Mouse (Mus musculus) lung, embryonic 14.5 days (tissue): ENCODE measurements around the gene Cep41. TPM values are rescaled to one million over a fixed set of nuclear protein-coding genes. Genes with fewer than 3 reads are reported as not detected.

Experiments used
- ATAC-seq: fragments of 200-750 bp; cut with Nextera tagmentation; 2 replicates; pipeline ENCODE4 v1.8.0; 2017; ENCODE audit warnings: mild to moderate bottlenecking, moderate TSS enrichment, moderate library complexity; ENCODE audit not compliant: insufficient read depth
- DNase-seq: peaks from one replicate; pipeline ENCODE4 v3.0.0-alpha.2; 2015
- H3K27ac ChIP-seq: fragments of 300-500 bp; sonication (generic); 2 replicates; pipeline ENCODE4 v1.5.1; 2014; ENCODE audit warnings: low read depth, mild to moderate bottlenecking, moderate library complexity
- H3K27me3 ChIP-seq: fragments of 300-500 bp; sonication (generic); 2 replicates; pipeline ENCODE4 v1.6.1; 2014; ENCODE audit warnings: low read length, control low read depth; ENCODE audit not compliant: insufficient read depth
- H3K36me3 ChIP-seq: fragments of 300-500 bp; sonication (generic); 2 replicates; pipeline ENCODE4 v1.6.1; 2014; ENCODE audit warnings: control low read depth; ENCODE audit not compliant: insufficient read depth
- H3K4me1 ChIP-seq: fragments of 300-500 bp; sonication (generic); 2 replicates; pipeline ENCODE4 v1.6.1; 2014; ENCODE audit warnings: antibody characterized with exemption, control low read depth; ENCODE audit not compliant: insufficient read depth
- H3K4me2 ChIP-seq: fragments of 300-500 bp; sonication (generic); 2 replicates; pipeline ENCODE4 v1.6.1; 2014; ENCODE audit warnings: mild to moderate bottlenecking
- H3K4me3 ChIP-seq: fragments of 300-500 bp; sonication (generic); 2 replicates; pipeline ENCODE4 v1.5.1; 2014; ENCODE audit warnings: low read depth, low read length
- H3K9ac ChIP-seq: fragments of 300-500 bp; sonication (generic); 2 replicates; pipeline ENCODE4 v1.6.1; 2014
- H3K9me3 ChIP-seq: fragments of 300-500 bp; sonication (generic); 2 replicates; pipeline ENCODE4 v1.6.1; 2016; ENCODE audit warnings: low read depth, low read length, control low read depth
- CTCF ChIP-seq: IDR thresholded peaks from 2 replicates; pipeline ENCODE4 v1.5.1; 2016; ENCODE audit warnings: antibody characterized with exemption, low read depth
- WGBS: fragments of 180-500 bp; shearing (Covaris S2); extraction: QIAGEN DNeasy Blood & Tissue Kit; methylation state at CpG from one replicate; pipeline ENCODE4 v1.1.7; 2014; 5-methylcytosine and 5-hydroxymethylcytosine counted together
- polyA plus RNA-seq: library from polyadenylated mRNA; unstranded; fragments of >200 nt; fragmentation: Nextera tagmentation; extraction: Ambion mirVana; gene quantifications from 2 replicates; pipeline ENCODE4 v1.2.1, GENCODE M21; 2014

Gene Cep41
- polyA plus RNA-seq, 1 experiment from 2014 or later, result 12.8 TPM

DNA sequence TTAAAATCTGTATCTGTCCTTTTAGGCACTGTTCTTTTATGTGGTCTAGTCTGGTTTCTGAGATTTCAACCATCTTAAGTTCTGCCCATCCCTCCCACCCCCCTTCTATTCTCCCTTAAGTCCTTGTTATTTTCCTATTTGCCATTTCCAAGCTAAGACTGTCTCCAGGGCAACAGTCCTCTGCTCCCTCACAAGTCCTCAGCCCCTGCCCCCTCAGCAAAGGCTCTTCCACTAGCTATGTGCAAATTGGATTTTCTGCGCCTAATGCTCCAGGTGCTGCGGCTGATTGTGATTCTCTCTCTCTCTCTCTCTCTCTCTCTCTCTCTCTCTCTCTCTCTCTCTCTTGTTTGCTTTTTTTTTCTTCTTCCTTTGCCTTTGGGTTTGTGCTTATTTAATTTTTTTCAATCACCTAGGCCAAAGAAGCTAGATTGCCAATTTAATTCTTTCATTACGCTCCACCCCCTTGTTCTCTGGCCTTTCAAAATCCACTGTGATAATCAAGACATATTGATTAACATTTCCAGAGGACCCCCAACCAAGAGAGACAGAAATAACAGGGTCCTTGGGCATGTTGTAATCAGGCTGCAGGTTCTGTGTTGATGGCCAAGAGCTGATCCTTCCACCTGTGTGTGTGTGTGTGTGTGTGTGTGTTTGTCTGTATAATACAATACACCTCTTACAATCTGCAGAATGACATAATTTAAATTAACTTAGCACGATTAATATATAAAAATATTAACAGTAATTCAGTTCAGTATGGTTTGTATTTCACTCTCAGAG is 29.0 kb upstream of the Cep41 start:
- 65% methylated on average over 4 of the region's 4 CpGs for WGBS

DNA sequence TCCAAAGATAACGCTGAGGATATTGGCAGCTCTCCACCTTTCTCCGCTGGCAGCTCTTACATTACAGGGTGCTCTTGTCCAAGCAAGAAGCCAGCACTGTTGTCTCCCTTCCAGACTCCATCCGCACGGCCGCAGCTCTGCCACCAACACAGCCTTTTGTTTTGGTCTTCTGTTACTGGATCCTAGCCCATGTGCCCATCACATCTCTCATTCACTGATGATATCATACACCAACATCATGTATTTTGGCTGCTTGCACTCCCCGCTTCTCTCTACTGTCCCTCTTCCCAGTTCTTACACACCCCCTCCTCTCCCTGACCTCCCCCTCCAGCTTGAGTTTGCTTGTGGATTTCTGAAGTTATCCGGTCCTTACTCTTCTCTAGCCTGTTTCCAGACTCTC is 23.2 kb upstream of the Cep41 start:
- Histone ChIP-seq H3K36me3 (no peaks in the 10 kb centered on the region), H3K4me1 (peaks cover 8% of the 10 kb centered on the region)

More for the DNA sequence above, 29.0 kb upstream of the Cep41 start:
- H3K4me2 ChIP-seq, result no peak overlapping the region
- H3K4me3 ChIP-seq, result no peak overlapping the region
- DNase-seq (no peak), ATAC-seq (no peak)
- no peaks in the 10 kb centered on the region for H3K9me3 ChIP-seq
- H3K4me1 ChIP-seq, result peaks cover 12% of the 10 kb centered on the region
- TF ChIP-seq CTCF, result no peak
- no peaks in the 10 kb centered on the region for H3K27me3 ChIP-seq
- H3K9ac ChIP-seq, result no peak overlapping the region
- no peak overlapping the region for H3K27ac ChIP-seq
- no peaks in the 10 kb centered on the region for H3K36me3 ChIP-seq

DNA sequence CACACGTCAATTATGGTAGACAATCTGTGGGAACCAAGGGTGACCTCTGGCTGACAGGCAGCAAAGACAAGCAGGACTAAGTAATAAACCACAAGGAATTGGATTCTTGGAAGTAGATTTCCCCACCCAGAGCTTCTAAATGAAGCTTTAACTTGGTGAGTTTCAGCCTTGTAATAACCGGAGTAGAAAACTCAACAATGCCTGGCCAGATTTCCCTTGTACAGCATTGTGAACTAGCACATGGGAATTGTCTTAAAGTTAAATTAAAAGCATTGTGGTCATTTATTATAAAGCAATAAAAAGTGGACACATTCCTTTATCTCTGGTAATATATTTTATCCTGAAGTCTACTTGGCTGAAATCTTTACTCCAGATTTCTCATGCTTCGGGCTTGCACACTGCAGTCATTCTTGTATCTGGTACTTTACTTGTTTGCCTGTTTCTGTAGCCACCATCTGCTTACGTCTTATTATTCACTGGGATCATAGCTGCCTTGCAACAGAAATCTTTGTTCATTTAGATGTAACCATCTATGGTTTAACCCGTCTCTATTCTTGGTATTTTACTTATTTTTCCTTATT is 21.4 kb upstream of the Cep41 start:
- Histone ChIP-seq H3K4me3 (no peak overlapping the region), H3K4me1 (peaks cover 6% of the 10 kb centered on the region; the same call in 1 of the 2 replicates), H3K4me2 (no peak overlapping the region), H3K27me3 (no peaks in the 10 kb centered on the region), H3K9me3 (no peaks in the 10 kb centered on the region), H3K27ac (peak overlapping the region; percentile 44; the same call in 1 of the 2 replicates), H3K9ac (no peak overlapping the region), H3K36me3 (no peaks in the 10 kb centered on the region)
- ATAC-seq, result no peak
- TF ChIP-seq CTCF, result no peak
- DNase-seq, result no peak
- WGBS, result 58% methylated on average over 5 of the region's 5 CpGs

More for the DNA sequence above, 23.2 kb upstream of the Cep41 start:
- peak overlapping the region; percentile 61; the same call in 1 of the 2 replicates for H3K27ac ChIP-seq
- H3K27me3 ChIP-seq, result no peaks in the 10 kb centered on the region
- WGBS, result 56% methylated on average over 7 of the region's 7 CpGs
- no peak overlapping the region for H3K4me2 ChIP-seq
- H3K9ac ChIP-seq, result no peak overlapping the region
- TF ChIP-seq CTCF, result no peak
- DNase-seq (peak; percentile 54), ATAC-seq (peak; percentile 50; the same call in 1 of the 2 replicates)
- H3K4me3 ChIP-seq, result no peak overlapping the region
- no peaks in the 10 kb centered on the region for H3K9me3 ChIP-seq

DNA sequence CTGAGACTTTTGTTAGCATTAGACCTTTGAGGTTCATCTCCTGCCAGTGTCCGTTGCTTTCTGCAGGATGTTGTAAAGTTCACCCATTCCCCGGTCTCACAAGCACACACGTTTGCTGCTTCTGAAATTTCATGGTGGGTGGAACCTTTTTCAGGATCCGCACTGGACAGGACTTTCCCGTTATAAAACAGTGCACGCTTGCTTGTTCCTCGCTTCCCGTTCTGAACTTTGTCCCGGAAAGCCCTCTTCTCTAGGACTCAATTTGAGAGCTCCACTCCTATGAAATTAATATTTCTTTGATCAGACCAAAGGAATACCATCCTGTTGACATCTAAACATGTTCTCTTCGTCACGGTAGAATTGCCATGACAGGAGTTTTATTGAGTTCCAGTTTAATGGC is 20.3 kb upstream of the Cep41 start:
- TF ChIP-seq CTCF, result no peak
- Histone ChIP-seq H3K4me1 (peaks cover 10% of the 10 kb centered on the region), H3K4me3 (no peak overlapping the region), H3K4me2 (no peak overlapping the region), H3K36me3 (no peaks in the 10 kb centered on the region), H3K27me3 (no peaks in the 10 kb centered on the region), H3K9ac (no peak overlapping the region), H3K27ac (peak overlapping the region; percentile 39; the same call in 1 of the 2 replicates), H3K9me3 (no peaks in the 10 kb centered on the region)
- 83% methylated on average over 11 of the region's 11 CpGs for WGBS
- DNase-seq (no peak), ATAC-seq (no peak)

DNA sequence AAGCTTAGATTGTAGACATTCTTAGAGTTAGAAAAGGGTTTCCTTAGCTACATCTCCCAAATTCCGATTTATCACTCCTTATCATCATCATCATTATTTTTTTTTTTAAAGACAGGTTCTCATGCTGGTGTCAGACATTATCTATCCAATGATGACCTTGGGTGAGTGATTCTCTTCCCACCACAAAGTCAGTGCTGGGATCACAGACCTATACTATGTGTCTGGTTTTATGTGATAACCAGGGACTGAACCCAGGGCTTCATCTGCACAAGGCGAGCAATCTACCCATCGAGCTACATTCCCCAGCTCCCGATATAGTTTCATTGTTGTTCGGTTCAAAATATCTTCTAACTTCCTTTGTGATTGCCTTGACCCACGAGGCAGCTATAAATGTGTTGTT is 19.9 kb upstream of the Cep41 start:
- no peak for DNase-seq
- 77% methylated on average over 6 of the region's 6 CpGs for WGBS
- Histone ChIP-seq H3K4me3 (no peak overlapping the region), H3K9me3 (no peaks in the 10 kb centered on the region), H3K9ac (no peak overlapping the region), H3K36me3 (no peaks in the 10 kb centered on the region), H3K27ac (peak overlapping the region; percentile 39; the same call in 1 of the 2 replicates), H3K4me2 (no peak overlapping the region), H3K27me3 (no peaks in the 10 kb centered on the region), H3K4me1 (peaks cover 10% of the 10 kb centered on the region)
- no peak for TF ChIP-seq CTCF
- no peak for ATAC-seq

DNA sequence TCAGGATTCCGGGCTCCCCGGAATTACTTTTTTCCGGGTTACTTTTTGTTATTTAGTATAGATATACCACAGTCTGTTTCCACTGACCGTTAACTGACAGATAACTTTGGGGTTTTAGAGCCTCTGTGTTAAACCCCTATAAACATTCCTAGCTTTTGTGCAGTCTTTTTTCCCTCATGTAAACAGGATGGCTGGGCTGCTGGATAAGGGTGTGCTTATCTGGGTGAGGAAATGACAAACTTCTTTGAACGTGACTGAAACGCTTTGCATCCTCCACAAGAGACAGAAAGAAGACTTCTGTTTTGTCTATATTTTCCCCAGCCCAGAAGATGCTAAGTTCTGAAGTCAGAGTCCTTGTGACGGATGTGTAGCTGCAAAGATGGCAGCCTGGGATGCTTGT is 18.9 kb upstream of the Cep41 start:
- ATAC-seq (peak; percentile 42), DNase-seq (peak; percentile 81)
- no peak overlapping the region for H3K4me2 ChIP-seq
- no peaks in the 10 kb centered on the region for H3K9me3 ChIP-seq
- no peak for TF ChIP-seq CTCF
- H3K9ac ChIP-seq, result no peak overlapping the region
- peaks cover 6% of the 10 kb centered on the region; the same call in 1 of the 2 replicates for H3K4me1 ChIP-seq
- no peaks in the 10 kb centered on the region for H3K27me3 ChIP-seq
- H3K36me3 ChIP-seq, result no peaks in the 10 kb centered on the region
- H3K4me3 ChIP-seq, result no peak overlapping the region
- WGBS, result 27% methylated on average over 7 of the region's 7 CpGs
- H3K27ac ChIP-seq, result peak overlapping the region; percentile 51; the same call in 1 of the 2 replicates

DNA sequence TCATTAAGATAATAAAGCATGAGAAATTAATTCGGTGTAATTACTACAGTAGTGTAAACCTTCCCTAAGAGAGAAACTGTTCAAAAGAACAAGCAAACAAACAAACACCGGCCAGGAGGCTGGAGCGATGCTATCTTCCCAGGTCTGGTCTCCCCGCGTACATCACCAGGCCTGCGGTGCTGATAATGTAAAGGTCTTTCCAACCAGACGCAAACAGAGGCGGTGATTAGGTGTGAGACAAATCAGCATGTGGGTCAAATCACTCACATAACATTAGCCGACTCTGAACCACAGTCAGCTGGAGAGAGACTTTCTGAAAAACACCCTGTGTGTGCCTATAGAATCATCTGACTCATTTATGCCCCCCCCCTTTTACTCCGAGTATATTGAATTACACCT is 17.8 kb upstream of the Cep41 start:
- Histone ChIP-seq H3K27ac (peak overlapping the region; percentile 51; the same call in 1 of the 2 replicates), H3K4me3 (no peak overlapping the region), H3K4me1 (peaks cover 6% of the 10 kb centered on the region; the same call in 1 of the 2 replicates), H3K36me3 (no peaks in the 10 kb centered on the region), H3K9ac (no peak overlapping the region), H3K9me3 (no peaks in the 10 kb centered on the region), H3K4me2 (no peak overlapping the region), H3K27me3 (no peaks in the 10 kb centered on the region)
- DNase-seq, result no peak
- TF ChIP-seq CTCF, result no peak
- no peak for ATAC-seq
- WGBS, result 36% methylated on average over 10 of the region's 10 CpGs
